Mouse (Mus musculus) CH12F3 (cell line): ENCODE results near the gene Sh3tc1.

Experiments used
- in situ Hi-C: fragments of 300-500 bp; cut with MboI; formaldehyde crosslinking; loops from 2 replicates; pipeline ENCODE4 v1.14.3; 2020; ENCODE audit warnings: low sequenced_read_pairs

The Sh3tc1 gene

GRCm38 (mm10) chr5:35648230-35648629, 91.6 kb downstream of the Sh3tc1 start:
- in situ Hi-C loops, result no loop called here

GRCm38 (mm10) chr5:35647562-35647961, 92.2 kb downstream of the Sh3tc1 start:
- in situ Hi-C loops, result no loop called here
